Mouse (Mus musculus): ENCODE results near the gene Kirrel3. TPM values are rescaled to one million over a fixed set of nuclear protein-coding genes. Genes with fewer than 3 reads are reported as not detected.

Kirrel3 gene
- polyA plus RNA-seq, 1 experiment from 2014 or later, result 2.2 TPM

GRCm38 (mm10) chr9:34975245-34975644 lies 489.6 kb downstream of the Kirrel3 start:
- 94% methylated on average over 6 of the region's 6 CpGs for WGBS
- no peak overlapping the region for H3K4me3 ChIP-seq (replicated peaks)

GRCm38 (mm10) chr9:34976596-34977462 lies 491.1 kb downstream of the Kirrel3 start:
- Histone ChIP-seq H3K4me3 (replicated peaks) (no peak overlapping the region), H3K9me3 (no peaks in the 10 kb centered on the region), H3K4me1 (replicated peaks) (0 out of 2 replicates have a peak, but pooled peaks cover 3% of the 10 kb centered on the region), H3K36me3 (no peaks in the 10 kb centered on the region), H3K4me2 (replicated peaks) (no peak overlapping the region), H3K27me3 (replicated peaks) (peaks cover 33% of the 10 kb centered on the region), H3K27ac (no peak overlapping the region), H3K9ac (no peak overlapping the region)
- ATAC-seq, result no peak
- 68% methylated on average over 8 of the region's 8 CpGs for WGBS

More at GRCm38 (mm10) chr9:34975245-34975644, 489.6 kb downstream of the Kirrel3 start:
- no peak overlapping the region for H3K27ac ChIP-seq
- H3K27me3 ChIP-seq (replicated peaks), result peaks cover 42% of the 10 kb centered on the region
- H3K4me2 ChIP-seq (replicated peaks), result no peak overlapping the region
- no peak for ATAC-seq
- H3K9me3 ChIP-seq, result no peaks in the 10 kb centered on the region
- no peaks in the 10 kb centered on the region for H3K36me3 ChIP-seq
- 0 out of 2 replicates have a peak, but pooled peaks cover 3% of the 10 kb centered on the region for H3K4me1 ChIP-seq (replicated peaks)
- no peak overlapping the region for H3K9ac ChIP-seq

- WGBS, result 31% methylated on average over 8 of the region's 8 CpGs
- Histone ChIP-seq H3K9me3 (no peaks in the 10 kb centered on the region), H3K36me3 (no peaks in the 10 kb centered on the region), H3K27ac (no peak overlapping the region), H3K27me3 (replicated peaks) (peaks cover 35% of the 10 kb centered on the region), H3K9ac (no peak overlapping the region), H3K4me3 (replicated peaks) (no peak overlapping the region), H3K4me1 (replicated peaks) (0 out of 2 replicates have a peak, but pooled peaks cover 3% of the 10 kb centered on the region), H3K4me2 (replicated peaks) (no peak overlapping the region)
- ATAC-seq, result no peak
These were observed 492.0 kb downstream of the Kirrel3 start for GRCm38 (mm10) chr9:34977700-34978099.

GRCm38 (mm10) chr9:34978229-34978628 lies 492.5 kb downstream of the Kirrel3 start:
- peaks cover 37% of the 10 kb centered on the region for H3K27me3 ChIP-seq (replicated peaks)
- no peak overlapping the region for H3K27ac ChIP-seq
- H3K9ac ChIP-seq, result no peak overlapping the region

GRCm38 (mm10) chr9:34980516-34981265 lies 495.0 kb downstream of the Kirrel3 start:
- H3K4me3 ChIP-seq (replicated peaks), result no peak overlapping the region
- H3K4me1 ChIP-seq (replicated peaks), result 0 out of 2 replicates have a peak, but pooled peaks cover 3% of the 10 kb centered on the region
- H3K27me3 ChIP-seq (replicated peaks), result peaks cover 26% of the 10 kb centered on the region
- H3K36me3 ChIP-seq, result no peaks in the 10 kb centered on the region
- H3K9ac ChIP-seq, result no peak overlapping the region
- ATAC-seq, result no peak
- no peak overlapping the region for H3K4me2 ChIP-seq (replicated peaks)
- H3K27ac ChIP-seq, result no peak overlapping the region
- H3K9me3 ChIP-seq, result no peaks in the 10 kb centered on the region
- 88% methylated on average over 5 of the region's 5 CpGs for WGBS

More at GRCm38 (mm10) chr9:34978229-34978628, 492.5 kb downstream of the Kirrel3 start:
- H3K36me3 ChIP-seq, result no peaks in the 10 kb centered on the region
- no peaks in the 10 kb centered on the region for H3K9me3 ChIP-seq
- 0 out of 2 replicates have a peak, but pooled peaks cover 3% of the 10 kb centered on the region for H3K4me1 ChIP-seq (replicated peaks)
- WGBS, result 64% methylated on average over 3 of the region's 3 CpGs
- H3K4me2 ChIP-seq (replicated peaks), result no peak overlapping the region
- H3K4me3 ChIP-seq (replicated peaks), result no peak overlapping the region
- no peak for ATAC-seq

- 23% methylated on average over 12 of the region's 12 CpGs for WGBS
- H3K9ac ChIP-seq, result no peak overlapping the region
- peaks cover 30% of the 10 kb centered on the region for H3K27me3 ChIP-seq (replicated peaks)
- H3K4me1 ChIP-seq (replicated peaks), result no peaks in the 10 kb centered on the region
- H3K27ac ChIP-seq, result no peak overlapping the region
- H3K36me3 ChIP-seq, result no peaks in the 10 kb centered on the region
- H3K9me3 ChIP-seq, result no peaks in the 10 kb centered on the region
- 0 out of 2 replicates have a peak overlapping the region, but pooled peaks have one; percentile 30 for H3K4me2 ChIP-seq (replicated peaks)
- no peak overlapping the region for H3K4me3 ChIP-seq (replicated peaks)
- peak; percentile 93 for ATAC-seq
These were observed 498.1 kb downstream of the Kirrel3 start for GRCm38 (mm10) chr9:34983513-34984462.

GRCm38 (mm10) chr9:34986156-34986555 lies 500.5 kb downstream of the Kirrel3 start:
- no peak for ATAC-seq
- Histone ChIP-seq H3K9ac (no peak overlapping the region), H3K4me3 (replicated peaks) (no peak overlapping the region), H3K4me2 (replicated peaks) (no peak overlapping the region), H3K36me3 (no peaks in the 10 kb centered on the region), H3K9me3 (no peaks in the 10 kb centered on the region), H3K27ac (no peak overlapping the region), H3K27me3 (replicated peaks) (peaks cover 38% of the 10 kb centered on the region), H3K4me1 (replicated peaks) (no peaks in the 10 kb centered on the region)

- Histone ChIP-seq H3K4me3 (replicated peaks) (no peak overlapping the region), H3K4me1 (replicated peaks) (0 out of 2 replicates have a peak, but pooled peaks cover 2% of the 10 kb centered on the region), H3K27ac (no peak overlapping the region), H3K27me3 (replicated peaks) (peaks cover 38% of the 10 kb centered on the region), H3K9me3 (no peaks in the 10 kb centered on the region), H3K36me3 (no peaks in the 10 kb centered on the region), H3K9ac (no peak overlapping the region), H3K4me2 (replicated peaks) (no peak overlapping the region)
- ATAC-seq, result no peak
- 86% methylated on average over 12 of the region's 12 CpGs for whole genome bisulfite sequencing
These were observed 501.9 kb downstream of the Kirrel3 start for GRCm38 (mm10) chr9:34987422-34988148.

GRCm38 (mm10) chr9:34988683-34989082 lies 503.0 kb downstream of the Kirrel3 start:
- peaks cover 39% of the 10 kb centered on the region for H3K27me3 ChIP-seq (replicated peaks)

GRCm38 (mm10) chr9:34992201-34992600 lies 506.5 kb downstream of the Kirrel3 start:
- H3K9ac ChIP-seq, result no peak overlapping the region
- no peak for ATAC-seq
- 0 out of 2 replicates have a peak, but pooled peaks cover 7% of the 10 kb centered on the region for H3K4me1 ChIP-seq (replicated peaks)
- no peak overlapping the region for H3K4me3 ChIP-seq (replicated peaks)
- H3K9me3 ChIP-seq, result no peaks in the 10 kb centered on the region
- 31% methylated on average over 4 of the region's 4 CpGs for WGBS
- no peaks in the 10 kb centered on the region for H3K36me3 ChIP-seq
- H3K27ac ChIP-seq, result no peak overlapping the region
- no peak overlapping the region for H3K4me2 ChIP-seq (replicated peaks)
- peaks cover 51% of the 10 kb centered on the region for H3K27me3 ChIP-seq (replicated peaks)

More at GRCm38 (mm10) chr9:34988683-34989082, 503.0 kb downstream of the Kirrel3 start:
- Histone ChIP-seq H3K4me1 (replicated peaks) (0 out of 2 replicates have a peak, but pooled peaks cover 2% of the 10 kb centered on the region), H3K4me2 (replicated peaks) (no peak overlapping the region), H3K9ac (no peak overlapping the region), H3K27ac (no peak overlapping the region), H3K4me3 (replicated peaks) (no peak overlapping the region), H3K36me3 (no peaks in the 10 kb centered on the region), H3K9me3 (no peaks in the 10 kb centered on the region)
- ATAC-seq, result no peak
- WGBS, result 86% methylated on average over 3 of the region's 3 CpGs
